Mouse (Mus musculus) brain, embryonic 14.5 days (tissue): ENCODE results near the gene Ugt2b35. TPM values are rescaled to one million over a fixed set of nuclear protein-coding genes. Genes with fewer than 3 reads are reported as not detected.
"Not testable (repeated sequence)": the region's sequence is repeated elsewhere in the genome, so short reads cannot be mapped to it uniquely, and the experiment has no call there.

Experiments used
- DNase-seq: peaks from one replicate; pipeline ENCODE4 v3.0.0-alpha.2; 2011; ENCODE audit warnings: low read depth
- CTCF ChIP-seq: fragments of 200-500 bp; IDR thresholded peaks from 2 replicates; pipeline ENCODE4 v1.5.1; 2012; ENCODE audit warnings: inconsistent platforms, mild to moderate bottlenecking, moderate library complexity, borderline replicate concordance; ENCODE audit not compliant: insufficient read depth, insufficient read length; ENCODE audit errors: extremely low read depth
- POLR2A ChIP-seq: fragments of 200-500 bp; IDR thresholded peaks from 2 replicates; pipeline ENCODE4 v1.6.1; 2012; ENCODE audit warnings: mild to moderate bottlenecking, inconsistent platforms, borderline replicate concordance; ENCODE audit not compliant: poor library complexity, insufficient read depth, insufficient read length, severe bottlenecking; ENCODE audit errors: extremely low read depth
- polyA plus RNA-seq: library from polyadenylated mRNA; depleted of rRNA; stranded (reverse); fragments of >200 nt; gene quantifications from 2 replicates; pipeline ENCODE4 v1.2.3, GENCODE M21; 2012; rRNA removed

The Ugt2b35 gene
- polyA plus RNA-seq, result not detected in 2 replicates

DNA sequence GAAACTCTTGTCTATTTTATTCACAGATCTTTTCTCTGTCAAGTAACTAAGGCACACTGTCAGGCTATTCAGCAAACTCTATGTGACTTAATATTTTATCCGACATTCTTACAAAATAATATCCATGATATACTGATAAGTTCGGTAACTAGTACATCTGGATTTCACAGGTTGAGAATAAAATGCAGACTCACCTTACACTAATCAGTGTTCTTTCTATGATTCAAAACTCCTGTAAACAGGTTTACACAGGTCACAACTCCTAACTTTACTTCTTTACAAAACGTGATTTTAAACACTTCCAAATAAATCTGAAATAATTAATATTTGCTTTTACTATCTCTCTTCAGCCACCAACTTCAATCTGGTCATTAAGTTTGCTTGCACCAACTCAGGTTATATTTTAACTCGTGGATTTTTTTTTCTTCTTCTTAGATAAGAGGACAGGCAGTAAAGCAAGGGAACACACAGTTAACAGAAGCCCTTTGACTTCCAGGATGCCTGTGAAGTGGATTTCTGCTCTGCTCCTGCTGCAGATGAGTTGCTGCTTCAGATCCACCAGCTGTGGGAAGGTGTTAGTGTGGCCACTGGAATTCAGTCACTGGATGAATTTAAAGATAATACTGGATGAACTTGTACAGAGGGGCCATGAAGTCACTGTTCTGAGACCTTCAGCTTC lies at the start of gene Ugt2b35:
TSS of gene Ugt2b35 (plus strand) at position 466 of the 679 bp plus-strand sequence.
- no peak for DNase-seq
- TF ChIP-seq POLR2A (no peak), CTCF (no peak)

GRCm38 (mm10) chr5:86960504-86960903 lies 40.2 kb upstream of the Ugt2b35 start:
- TF ChIP-seq POLR2A (no peak), CTCF (no peak)
- DNase-seq, result no peak

- TF ChIP-seq CTCF (no peak), POLR2A (no peak)
- no peak for DNase-seq
Measured at GRCm38 (mm10) chr5:86961587-86962358, 38.9 kb upstream of the Ugt2b35 start.

- not testable (repeated sequence) for DNase-seq
Measured at GRCm38 (mm10) chr5:86962849-86963248, 37.8 kb upstream of the Ugt2b35 start.

GRCm38 (mm10) chr5:86967271-86967670 lies 33.4 kb upstream of the Ugt2b35 start:
- not testable (repeated sequence) for DNase-seq

DNA sequence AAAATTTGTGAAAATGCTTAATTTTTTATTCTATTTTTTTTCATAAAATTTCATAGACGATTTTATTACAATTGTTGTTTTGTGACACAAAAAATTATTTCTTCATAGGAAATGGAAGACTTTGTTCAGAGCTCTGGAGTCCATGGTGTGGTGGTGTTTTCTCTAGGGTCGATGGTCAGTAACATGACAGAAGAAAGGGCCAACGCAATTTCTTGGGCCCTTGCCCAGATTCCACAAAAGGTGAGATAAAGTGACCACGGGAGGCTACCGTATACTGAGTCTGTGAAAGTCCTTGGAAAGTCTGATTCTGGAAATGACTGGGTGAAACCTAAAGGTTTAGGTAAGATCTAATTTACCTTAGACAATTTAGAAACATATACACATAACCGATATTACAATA lies 4.1 kb downstream of the Ugt2b35 start:
- DNase-seq, result no peak

GRCm38 (mm10) chr5:87015477-87015876 lies 14.8 kb downstream of the Ugt2b35 start:
- TF ChIP-seq CTCF, result no peak
- TF ChIP-seq POLR2A, result no peak
- DNase-seq, result no peak

More for the DNA sequence above, 4.1 kb downstream of the Ugt2b35 start:
- TF ChIP-seq POLR2A (no peak), CTCF (no peak)

DNA sequence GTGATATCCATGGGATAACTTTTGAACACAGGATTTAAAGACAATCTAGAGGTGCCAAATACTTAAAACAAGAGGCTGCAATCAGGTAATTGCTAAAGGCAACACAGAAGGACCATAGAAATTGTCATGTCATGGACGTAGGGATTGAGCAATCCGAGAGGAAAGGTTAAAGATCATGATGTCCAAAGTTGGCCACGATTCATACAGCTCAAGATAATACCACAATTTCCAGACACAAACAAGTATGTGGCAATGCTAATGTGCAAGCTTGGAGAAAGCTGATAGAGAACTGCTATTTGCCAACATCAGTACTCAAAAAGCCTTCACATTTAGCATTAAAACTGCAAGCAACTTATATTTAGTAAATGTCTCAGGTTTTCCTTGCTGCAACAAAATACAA lies 26.7 kb downstream of the Ugt2b35 start:
- no peak for TF ChIP-seq POLR2A
- no peak for DNase-seq

GRCm38 (mm10) chr5:87030624-87031023 lies 30.0 kb downstream of the Ugt2b35 start:
- DNase-seq, result no peak
- TF ChIP-seq CTCF, result no peak
- TF ChIP-seq POLR2A, result no peak

Other genes starting within 250 kb of the Ugt2b35 start
- 60.7 and 73.8 TPM in 2 replicates for gene Ythdc1, start 196.6 kb upstream of the Ugt2b35 start, polyA plus RNA-seq
- gene Ugt2b34, start 93.9 kb upstream of the Ugt2b35 start, polyA plus RNA-seq, result 0.03 TPM in 1 of 2 replicates, not detected in the other
- not detected in 2 replicates for gene Ugt2b1, start 74.3 kb upstream of the Ugt2b35 start, polyA plus RNA-seq
- not detected in 2 replicates for gene Ugt2b36, start 91.7 kb downstream of the Ugt2b35 start, polyA plus RNA-seq
- gene Ugt2b5, start 139.5 kb downstream of the Ugt2b35 start, polyA plus RNA-seq, result not detected in 2 replicates